Mouse (Mus musculus): ENCODE data around the gene Zfp830. TPM values are rescaled to one million over a fixed set of nuclear protein-coding genes. Genes with fewer than 3 reads are reported as not detected.

Gene Zfp830
- polyA plus RNA-seq (2015; fragmentation: Nextera tagmentation; extraction: Ambion mirVana), result 17.1 and 17.4 TPM in 2 replicates

DNA sequence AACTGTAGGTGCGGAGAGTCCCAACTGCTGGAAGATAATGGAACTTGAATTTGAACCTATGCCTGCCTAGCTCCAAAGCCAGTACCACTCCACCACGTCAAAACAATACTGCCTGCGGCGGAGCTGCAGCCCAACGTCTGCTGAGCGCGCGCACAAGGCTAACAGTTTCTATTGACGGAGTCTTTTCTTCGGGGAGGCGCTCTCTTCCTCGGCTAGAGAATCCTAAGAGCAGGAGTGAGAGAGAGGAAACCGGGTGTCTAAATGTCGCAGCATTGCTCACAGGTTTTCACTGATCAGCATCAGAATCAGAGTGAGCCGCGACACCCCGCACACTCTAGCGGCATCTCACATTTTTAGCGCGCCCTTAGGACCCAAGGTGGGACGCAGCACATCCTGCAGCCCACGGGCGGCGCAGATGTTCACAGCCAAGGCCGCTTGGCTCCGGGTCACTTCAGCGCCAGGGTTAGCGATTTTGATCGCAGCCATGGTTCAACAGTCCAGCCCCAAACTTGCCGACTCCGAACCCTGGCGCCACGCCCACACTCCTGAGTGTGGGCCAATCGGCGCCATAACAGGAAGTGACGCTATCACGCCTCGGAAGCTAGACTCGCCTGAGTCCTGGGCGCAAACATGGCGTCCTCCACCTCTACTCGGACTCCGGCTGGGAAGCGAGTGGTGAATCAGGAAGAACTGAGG, at the start of gene Zfp830, which contains the start of gene Cct6b:
Gene Zfp830 (plus strand): TSS at position 604 of the 696 bp plus-strand sequence.
Gene Cct6b (minus strand): TSS at position 580 of the 696 bp plus-strand sequence.
- peak within 1 kb of the TSS; percentile 90 for H3K4me2 ChIP-seq
- H3K9me3 ChIP-seq (replicated peaks), result no peaks in the 10 kb centered on the region
- peak; percentile 100 for ATAC-seq (ENCODE audit: insufficient read depth)
- H3K9ac ChIP-seq, result peak within 1 kb of the TSS; percentile 85
- H3K27ac ChIP-seq (replicated peaks), result peak within 1 kb of the TSS; percentile 90
- no peaks in the 10 kb centered on the region for H3K27me3 ChIP-seq
- peaks cover 7% of the 10 kb centered on the region for H3K36me3 ChIP-seq (replicated peaks)
- H3K4me1 ChIP-seq (replicated peaks), result peaks cover 30% of the 10 kb centered on the region
- peak within 1 kb of the TSS; percentile 91 for H3K4me3 ChIP-seq (replicated peaks)
- WGBS (ENCODE audit: insufficient replicate concordance), result under 1% methylated on average over 44 of the region's 44 CpGs

DNA sequence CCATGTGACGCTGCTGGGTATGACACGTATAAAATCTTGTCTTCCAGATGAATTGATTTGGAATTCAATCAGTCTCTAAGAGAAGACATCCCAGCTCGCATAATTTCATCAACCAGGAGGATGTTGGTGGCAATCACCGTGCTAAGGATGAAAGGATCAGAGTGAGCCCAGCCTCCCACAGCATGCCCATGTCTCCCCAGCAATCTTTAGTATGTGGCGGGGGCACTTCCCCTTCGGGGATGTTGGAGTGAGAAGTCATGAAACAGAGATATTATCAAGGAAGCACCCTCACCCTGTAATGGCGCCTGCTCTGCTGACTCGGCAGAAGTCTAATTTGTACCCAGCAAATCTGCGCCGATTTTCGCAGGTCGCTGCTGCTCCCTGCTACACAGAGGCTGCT, 44.9 kb upstream of the Zfp830 start:
- no peak overlapping the region for H3K4me2 ChIP-seq
- WGBS (ENCODE audit: insufficient replicate concordance), result 45% methylated on average over 12 of the region's 12 CpGs
- no peaks in the 10 kb centered on the region for H3K36me3 ChIP-seq (replicated peaks)
- no peaks in the 10 kb centered on the region; the same call in 1 of the 2 replicates for H3K27me3 ChIP-seq
- no peak overlapping the region for H3K4me3 ChIP-seq (replicated peaks)
- no peaks in the 10 kb centered on the region for H3K4me1 ChIP-seq (replicated peaks)
- no peak overlapping the region for H3K9ac ChIP-seq
- no peak overlapping the region for H3K27ac ChIP-seq (replicated peaks)
- no peak for ATAC-seq (ENCODE audit: insufficient read depth)
- no peaks in the 10 kb centered on the region for H3K9me3 ChIP-seq (replicated peaks)

DNA sequence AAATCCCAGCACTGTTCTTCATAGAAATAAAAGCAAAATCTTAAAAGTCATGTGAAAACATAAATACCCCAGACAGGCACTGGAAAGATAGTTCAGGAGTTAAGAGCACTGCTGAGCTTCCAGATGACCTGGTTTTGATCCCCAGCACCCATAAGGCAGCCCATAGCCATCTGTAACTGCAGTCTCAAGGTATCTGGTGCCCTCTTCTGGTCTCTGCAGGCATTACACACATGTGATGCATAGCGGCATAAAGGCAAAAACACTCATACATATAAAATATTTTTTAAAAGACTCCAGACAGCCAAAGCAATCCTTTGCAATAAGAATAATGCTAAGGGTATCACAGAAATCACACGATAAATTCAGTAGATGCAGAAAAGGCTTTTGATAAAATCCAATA, 37.3 kb upstream of the Zfp830 start:
- 65% methylated on average over 2 of the region's 2 CpGs for WGBS (ENCODE audit: insufficient replicate concordance)
- no peak for ATAC-seq (ENCODE audit: insufficient read depth)
- H3K4me3 ChIP-seq (replicated peaks), result no peak overlapping the region
- no peaks in the 10 kb centered on the region for H3K4me1 ChIP-seq (replicated peaks)
- H3K27ac ChIP-seq (replicated peaks), result no peak overlapping the region
- no peak overlapping the region for H3K4me2 ChIP-seq
- H3K9ac ChIP-seq, result no peak overlapping the region
- H3K36me3 ChIP-seq (replicated peaks), result no peaks in the 10 kb centered on the region
- H3K27me3 ChIP-seq, result no peaks in the 10 kb centered on the region
- no peaks in the 10 kb centered on the region for H3K9me3 ChIP-seq (replicated peaks)

DNA sequence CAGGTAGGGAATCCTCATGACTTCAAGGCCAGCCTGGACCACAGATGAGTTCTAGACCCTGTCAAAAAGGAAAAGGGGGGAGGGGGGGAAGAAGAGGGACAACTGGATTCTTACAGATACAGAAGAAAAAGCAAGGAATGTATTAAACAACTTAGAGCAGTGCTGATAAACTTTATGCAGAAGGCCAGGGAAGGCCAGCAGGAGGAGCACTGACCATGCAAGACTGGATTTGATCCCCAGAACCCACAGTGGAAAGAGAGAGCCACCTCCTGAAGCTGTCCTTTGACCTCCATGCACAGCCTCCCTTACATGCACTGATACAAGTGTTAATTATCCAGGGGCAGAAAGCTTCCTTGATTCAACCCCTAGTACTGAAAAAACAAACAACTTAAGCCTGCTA, 29.9 kb upstream of the Zfp830 start:
- Histone ChIP-seq H3K27me3 (no peaks in the 10 kb centered on the region), H3K4me2 (no peak overlapping the region), H3K9me3 (replicated peaks) (no peaks in the 10 kb centered on the region), H3K27ac (replicated peaks) (no peak overlapping the region), H3K9ac (no peak overlapping the region), H3K4me3 (replicated peaks) (no peak overlapping the region), H3K4me1 (replicated peaks) (0 out of 2 replicates have a peak, but pooled peaks cover 3% of the 10 kb centered on the region), H3K36me3 (replicated peaks) (no peaks in the 10 kb centered on the region)
- ATAC-seq (ENCODE audit: insufficient read depth), result no peak

DNA sequence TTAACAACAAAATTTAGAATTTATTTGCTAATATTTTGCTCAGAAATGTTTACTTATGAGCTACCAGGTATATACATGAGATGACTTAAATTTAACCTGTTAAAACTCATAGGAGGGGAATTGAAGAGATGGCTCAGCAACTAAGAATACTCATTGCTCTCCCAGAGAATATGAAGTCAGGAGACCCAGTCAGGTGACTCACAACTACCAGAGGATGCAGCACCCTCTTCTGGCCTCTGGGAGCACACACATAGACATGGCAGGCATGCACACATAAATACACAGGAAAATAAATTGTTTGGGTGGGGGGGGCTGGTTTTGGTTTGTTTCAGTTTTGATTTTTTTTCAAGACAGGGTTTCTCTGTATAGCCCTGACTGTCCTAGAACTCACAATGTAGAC, 25.1 kb upstream of the Zfp830 start:
- H3K27ac ChIP-seq (replicated peaks), result no peak overlapping the region
- H3K4me3 ChIP-seq (replicated peaks), result no peak overlapping the region
- H3K4me1 ChIP-seq (replicated peaks), result 0 out of 2 replicates have a peak, but pooled peaks cover 3% of the 10 kb centered on the region
- H3K27me3 ChIP-seq, result no peaks in the 10 kb centered on the region
- H3K9ac ChIP-seq, result no peak overlapping the region
- no peaks in the 10 kb centered on the region for H3K9me3 ChIP-seq (replicated peaks)
- H3K36me3 ChIP-seq (replicated peaks), result no peaks in the 10 kb centered on the region
- no peak overlapping the region for H3K4me2 ChIP-seq
- ATAC-seq (ENCODE audit: insufficient read depth), result no peak

DNA sequence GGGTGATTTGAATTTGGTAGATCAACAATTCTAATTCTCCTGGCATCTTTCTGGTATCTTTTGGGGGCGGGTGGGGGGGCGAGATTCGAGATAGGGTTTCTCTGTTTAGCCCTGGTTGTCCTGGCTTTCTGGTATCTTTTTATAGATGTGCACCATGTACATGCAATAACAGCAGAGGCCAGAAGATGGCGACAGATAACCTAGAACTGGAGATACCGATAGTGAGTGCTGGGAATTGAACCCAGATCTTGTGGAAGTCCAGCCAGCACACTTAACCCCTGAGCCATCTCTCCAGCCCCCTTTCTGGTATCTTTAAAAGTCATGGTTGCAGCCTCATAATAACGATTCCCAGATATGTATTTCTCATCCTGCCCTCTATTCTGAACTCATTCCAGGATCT, 18.0 kb upstream of the Zfp830 start:
- Histone ChIP-seq H3K27me3 (peaks cover 5% of the 10 kb centered on the region), H3K4me3 (replicated peaks) (no peak overlapping the region), H3K4me2 (0 out of 2 replicates have a peak overlapping the region, but pooled peaks have one; percentile 57), H3K9me3 (replicated peaks) (no peaks in the 10 kb centered on the region), H3K9ac (no peak overlapping the region), H3K27ac (replicated peaks) (no peak overlapping the region), H3K4me1 (replicated peaks) (peaks cover 9% of the 10 kb centered on the region; the same call in 1 of the 2 replicates), H3K36me3 (replicated peaks) (no peaks in the 10 kb centered on the region)
- 22% methylated on average over 6 of the region's 6 CpGs for WGBS (ENCODE audit: insufficient replicate concordance)
- ATAC-seq (ENCODE audit: insufficient read depth), result no peak

DNA sequence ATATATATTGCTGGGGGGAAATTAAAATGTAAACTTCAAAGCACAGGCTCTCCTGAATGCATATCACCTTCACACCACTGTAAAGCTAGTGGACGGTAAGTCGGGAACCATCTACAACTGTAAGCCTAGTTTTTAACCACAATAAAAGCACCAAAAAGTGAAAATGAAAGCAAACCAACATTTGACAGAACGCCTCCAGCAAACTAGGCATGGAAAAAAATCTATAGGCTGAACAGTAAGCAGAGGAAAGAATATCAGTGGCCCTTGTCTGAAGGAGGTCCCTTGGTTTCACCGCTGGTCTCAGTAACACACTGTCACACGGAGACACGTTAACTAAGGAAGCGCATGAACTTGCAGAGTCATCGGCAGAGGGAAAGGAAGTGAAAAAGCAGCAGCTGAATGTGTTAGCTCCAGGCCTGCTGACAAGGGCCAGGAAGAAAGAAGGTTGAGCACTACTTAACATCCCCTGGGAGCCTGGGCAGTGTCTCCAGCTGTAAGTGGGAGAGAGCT, 17.2 kb upstream of the Zfp830 start:
- peaks cover 9% of the 10 kb centered on the region; the same call in 1 of the 2 replicates for H3K4me1 ChIP-seq (replicated peaks)
- ATAC-seq (ENCODE audit: insufficient read depth), result no peak
- no peaks in the 10 kb centered on the region for H3K36me3 ChIP-seq (replicated peaks)
- H3K4me3 ChIP-seq (replicated peaks), result peak overlapping the region; percentile 37
- peak overlapping the region; percentile 57 for H3K4me2 ChIP-seq
- H3K27ac ChIP-seq (replicated peaks), result peak overlapping the region; percentile 63
- peaks cover 5% of the 10 kb centered on the region for H3K27me3 ChIP-seq
- peak overlapping the region; percentile 10; the same call in 1 of the 2 replicates for H3K9ac ChIP-seq
- no peaks in the 10 kb centered on the region for H3K9me3 ChIP-seq (replicated peaks)
- 17% methylated on average over 8 of the region's 8 CpGs for WGBS (ENCODE audit: insufficient replicate concordance)

DNA sequence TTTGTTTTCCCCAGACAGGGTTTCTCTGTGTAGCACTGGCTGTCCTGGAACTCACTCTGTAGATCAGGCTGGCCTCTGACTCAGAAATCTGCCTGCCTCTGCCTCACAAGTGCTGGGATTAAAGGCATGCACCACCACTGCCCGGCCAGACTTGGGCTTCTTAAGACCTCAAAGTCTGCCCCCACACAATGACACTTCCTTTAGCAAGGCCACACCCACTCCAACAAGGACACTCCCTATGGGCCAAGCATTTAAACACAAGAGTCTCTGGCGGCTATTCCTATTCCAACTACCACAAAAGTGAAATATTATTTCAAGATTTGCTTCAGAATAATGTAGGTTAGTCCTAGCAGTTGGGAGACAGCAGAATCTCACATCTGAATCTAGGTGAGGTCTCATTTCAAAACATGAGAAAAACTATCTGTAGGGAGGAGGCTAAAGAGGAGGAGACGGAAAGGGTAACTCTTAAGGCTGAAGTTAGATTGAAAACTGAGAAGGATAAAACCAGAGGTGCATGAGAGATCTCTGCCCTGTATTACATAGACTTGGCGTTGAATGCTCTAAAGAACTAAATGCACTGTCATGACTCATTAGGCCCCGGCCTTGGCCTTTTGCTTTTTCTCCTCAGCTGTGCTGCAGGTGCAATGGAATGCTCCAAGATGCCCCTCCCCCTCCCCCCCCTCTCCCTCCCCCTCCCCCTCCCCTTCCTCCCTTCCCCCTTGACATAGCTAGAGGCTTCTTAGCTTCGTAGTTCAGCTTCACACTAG, 11.6 kb upstream of the Zfp830 start:
- H3K9me3 ChIP-seq (replicated peaks), result no peaks in the 10 kb centered on the region
- no peaks in the 10 kb centered on the region; the same call in 1 of the 2 replicates for H3K27me3 ChIP-seq
- no peak overlapping the region for H3K4me3 ChIP-seq (replicated peaks)
- no peak overlapping the region for H3K4me2 ChIP-seq
- H3K27ac ChIP-seq (replicated peaks), result no peak overlapping the region
- ATAC-seq (ENCODE audit: insufficient read depth), result no peak
- no peaks in the 10 kb centered on the region for H3K4me1 ChIP-seq (replicated peaks)
- no peaks in the 10 kb centered on the region for H3K36me3 ChIP-seq (replicated peaks)
- WGBS (ENCODE audit: insufficient replicate concordance), result 58% methylated on average over 6 of the region's 6 CpGs
- no peak overlapping the region for H3K9ac ChIP-seq

DNA sequence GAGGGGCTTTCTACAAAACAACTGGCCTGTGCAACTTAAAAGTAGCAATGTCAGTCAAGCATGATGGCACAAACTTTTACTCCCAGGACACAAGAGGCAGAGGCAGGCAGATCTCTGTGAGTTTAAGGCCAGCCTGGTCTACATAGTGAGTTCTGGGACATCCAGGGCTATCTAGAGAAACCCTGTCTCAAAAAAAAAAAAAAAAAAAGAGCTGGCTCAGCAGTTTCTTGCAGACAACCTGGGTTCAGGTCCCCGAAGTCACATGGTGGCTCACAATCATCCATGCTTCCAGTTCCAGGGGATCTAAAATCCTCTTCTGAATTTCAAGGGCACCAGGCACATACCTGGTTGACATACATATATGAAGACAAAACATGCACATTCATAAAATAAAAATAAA, 8.2 kb upstream of the Zfp830 start:
- WGBS (ENCODE audit: insufficient replicate concordance), result 67% methylated on average over 1 of the region's 1 CpGs
- no peak for ATAC-seq (ENCODE audit: insufficient read depth)

DNA sequence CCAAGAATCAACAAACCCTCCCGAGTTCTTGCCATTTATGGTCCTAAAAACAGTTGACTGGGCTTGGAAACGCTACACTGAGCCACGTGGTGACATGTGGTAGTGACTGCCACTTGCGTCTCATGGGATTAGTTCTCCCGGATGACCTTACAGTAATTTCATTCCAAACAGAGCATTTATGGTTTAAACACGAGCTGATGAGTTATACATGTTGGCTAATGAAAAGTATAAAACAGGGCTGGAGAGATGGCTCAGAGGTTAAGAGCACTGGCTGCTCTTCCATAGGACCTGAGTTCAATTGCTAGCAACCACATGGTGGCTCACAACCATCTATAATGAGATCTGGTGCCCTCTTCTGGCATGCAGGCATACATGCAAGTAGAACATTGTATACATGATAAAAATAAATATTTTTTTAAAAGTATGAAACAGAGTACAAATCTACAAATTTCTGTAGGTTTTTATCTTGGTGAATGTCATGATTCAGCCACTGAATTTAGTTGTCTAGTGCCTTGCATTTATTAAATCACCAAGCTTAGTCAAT, 1.8 kb upstream of the Zfp830 start:
- no peak for ATAC-seq (ENCODE audit: insufficient read depth)
- no peak overlapping the region for H3K4me2 ChIP-seq
- H3K27ac ChIP-seq (replicated peaks), result no peak overlapping the region
- H3K27me3 ChIP-seq, result no peaks in the 10 kb centered on the region
- H3K4me3 ChIP-seq (replicated peaks), result no peak overlapping the region
- H3K9ac ChIP-seq, result no peak overlapping the region
- no peaks in the 10 kb centered on the region; the same call in 1 of the 2 replicates for H3K36me3 ChIP-seq (replicated peaks)
- H3K9me3 ChIP-seq (replicated peaks), result no peaks in the 10 kb centered on the region
- 76% methylated on average over 6 of the region's 6 CpGs for WGBS (ENCODE audit: insufficient replicate concordance)
- H3K4me1 ChIP-seq (replicated peaks), result peaks cover 30% of the 10 kb centered on the region

More for the DNA sequence above, 8.2 kb upstream of the Zfp830 start:
- H3K4me1 ChIP-seq (replicated peaks), result no peaks in the 10 kb centered on the region
- no peak overlapping the region for H3K27ac ChIP-seq (replicated peaks)
- H3K27me3 ChIP-seq, result no peaks in the 10 kb centered on the region; the same call in 1 of the 2 replicates
- H3K36me3 ChIP-seq (replicated peaks), result no peaks in the 10 kb centered on the region
- no peak overlapping the region for H3K9ac ChIP-seq
- H3K4me3 ChIP-seq (replicated peaks), result no peak overlapping the region
- H3K9me3 ChIP-seq (replicated peaks), result no peaks in the 10 kb centered on the region
- no peak overlapping the region for H3K4me2 ChIP-seq

DNA sequence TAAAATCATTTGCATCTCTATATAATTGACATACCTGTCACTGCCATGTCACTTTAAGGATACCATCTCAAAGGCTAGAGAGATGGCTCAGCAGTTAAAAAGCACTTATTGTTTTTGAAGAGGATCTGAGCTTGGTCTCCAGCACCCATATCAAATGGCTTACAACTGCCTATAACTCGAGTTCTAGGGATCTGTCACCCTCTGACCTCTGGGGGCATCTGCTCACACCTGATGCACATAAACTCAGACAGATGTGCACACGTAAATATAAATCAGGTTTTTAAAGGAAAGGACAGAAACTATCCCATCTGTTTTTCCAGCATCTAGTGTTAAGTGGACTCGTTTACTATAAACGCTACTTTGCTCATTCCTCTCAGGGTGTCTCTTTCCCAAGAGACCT, 884 bp upstream of the Zfp830 start:
- Histone ChIP-seq H3K27ac (replicated peaks) (peak overlapping the region; percentile 90), H3K4me1 (replicated peaks) (peaks cover 30% of the 10 kb centered on the region), H3K36me3 (replicated peaks) (peaks cover under 1% of the 10 kb centered on the region; the same call in 1 of the 2 replicates), H3K27me3 (no peaks in the 10 kb centered on the region), H3K4me2 (peak overlapping the region; percentile 90), H3K9ac (peak overlapping the region; percentile 85), H3K4me3 (replicated peaks) (peak overlapping the region; percentile 91), H3K9me3 (replicated peaks) (no peaks in the 10 kb centered on the region)
- no peak for ATAC-seq (ENCODE audit: insufficient read depth)
- WGBS (ENCODE audit: insufficient replicate concordance), result 6% methylated on average over 4 of the region's 4 CpGs
